Mouse (Mus musculus): ENCODE data around the gene Plekhm2.

DNA sequence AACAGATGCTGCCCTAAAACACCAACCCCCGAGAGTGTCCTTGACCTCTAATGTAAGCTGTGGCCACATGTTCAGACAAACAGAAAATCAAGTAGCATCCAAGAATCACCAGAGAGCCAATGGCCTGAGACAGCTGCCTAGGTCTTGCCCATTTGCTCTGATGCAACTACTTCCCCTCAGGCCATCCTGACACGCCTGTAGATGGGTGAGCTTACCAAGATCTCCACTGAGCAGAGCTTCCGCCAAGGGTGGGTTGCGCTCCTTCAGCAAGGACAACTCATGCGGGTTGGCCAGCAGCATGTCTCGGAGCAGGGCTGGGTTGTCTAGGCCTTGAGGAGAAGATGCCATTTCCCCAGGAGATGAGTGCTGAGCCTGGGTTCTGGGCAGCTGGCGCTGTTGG lies 43.3 kb upstream of the Plekhm2 start:
- TF ChIP-seq TCF12 (IDR thresholded peaks at IDR 0.05; ENCODE audit: low read depth, low read length) (no peak), CTCF (IDR thresholded peaks at IDR 0.05 in 2 of 3, conservative IDR thresholded peaks at IDR 0.05 in 1 of 3; ENCODE audit: control insufficient read depth in 1 of 3, insufficient read depth in 1 of 3, low read depth in 2 of 3, low read length in 3 of 3, poor library complexity in 1 of 3, severe bottlenecking in 1 of 3) (no peak), SIN3A (IDR thresholded peaks at IDR 0.05; ENCODE audit: low read length) (no peak), EP300 (IDR thresholded peaks at IDR 0.05; ENCODE audit: low read depth in 1 of 2, low read length in 2 of 2) (no peak), ZNF384 (IDR thresholded peaks at IDR 0.05; ENCODE audit: low read depth, low read length) (no peak)

Data from MEL (cell line).